8 mouse cellular contexts compared by ENCODE assay signal in the genomic region with DNA sequence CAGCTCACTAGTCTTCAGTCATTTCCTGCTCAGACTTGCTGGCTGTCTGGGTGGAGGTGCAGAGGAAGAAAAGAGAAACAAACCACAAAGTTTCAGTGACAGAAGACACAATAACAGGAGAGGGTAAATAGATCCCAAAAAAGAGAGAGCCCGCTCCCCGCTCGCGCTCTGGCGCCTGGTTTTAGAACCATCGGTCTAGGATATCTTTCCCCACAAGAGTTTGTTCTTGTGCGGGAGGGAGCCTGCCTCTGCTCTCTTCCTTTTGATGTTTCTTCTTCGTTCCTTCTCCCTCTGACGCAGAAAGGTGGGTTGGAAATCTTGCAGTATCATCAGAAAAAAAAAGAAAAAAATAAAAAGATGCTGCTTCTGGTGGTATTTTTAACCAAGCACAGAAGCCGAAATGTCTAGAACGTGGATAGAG.
A peak's percentile ranks its signal among the peaks of the same experiment; 100 is the strongest.
DNase-seq lines count a peak whose midpoint lies in the region; ATAC-seq lines count a peak whose summit lies in the region.

No protein-coding gene starts in this region.

- no peak for DNase-seq in embryonic facial prominence, embryonic 10.5 days (ENCODE audit: low spot score)
- DNase-seq in thymus, postnatal 25 days, result peak; percentile 72
- DNase-seq in kidney, postnatal 10 days, result no peak
- no peak for DNase-seq in gastrocnemius, postnatal 36 days

- peaks cover 67% of the 10 kb centered on the region for H3K4me1 ChIP-seq in megakaryocyte, embryonic 14.5 days
- peaks cover 66% of the 10 kb centered on the region for H3K4me1 ChIP-seq in embryonic facial prominence, embryonic 10.5 days
- H3K4me1 ChIP-seq in hindbrain, embryonic 12.5 days, result peaks cover 52% of the 10 kb centered on the region

- H3K27ac ChIP-seq in embryonic facial prominence, embryonic 10.5 days (replicated peaks), result peak overlapping the region; percentile 93
- peak overlapping the region; percentile 96 for H3K27ac ChIP-seq in hindbrain, embryonic 12.5 days
- H3K27ac ChIP-seq in macrophage, result peak overlapping the region; percentile 83

- H3K27me3 ChIP-seq in megakaryocyte, embryonic 14.5 days (replicated peaks), result no peaks in the 10 kb centered on the region
- H3K27me3 ChIP-seq in embryonic facial prominence, embryonic 10.5 days (replicated peaks; ENCODE audit: low read depth, poor library complexity, severe bottlenecking), result no peaks in the 10 kb centered on the region
- no peaks in the 10 kb centered on the region for H3K27me3 ChIP-seq in hindbrain, embryonic 12.5 days

- peak overlapping the region; percentile 89 for H3K4me3 ChIP-seq in megakaryocyte, embryonic 14.5 days (replicated peaks)
- H3K4me3 ChIP-seq in embryonic facial prominence, embryonic 10.5 days, result peak overlapping the region; percentile 58
- H3K4me3 ChIP-seq in hindbrain, embryonic 12.5 days, result peak overlapping the region; percentile 30
- peak overlapping the region; percentile 15 for H3K4me3 ChIP-seq in macrophage (ENCODE audit: inconsistent target)

- peaks cover 11% of the 10 kb centered on the region for H3K9me3 ChIP-seq in megakaryocyte, embryonic 14.5 days
- H3K9me3 ChIP-seq in embryonic facial prominence, embryonic 10.5 days, result 0 out of 2 replicates have a peak, but pooled peaks cover 6% of the 10 kb centered on the region
- no peaks in the 10 kb centered on the region; the same call in 1 of the 2 replicates for H3K9me3 ChIP-seq in hindbrain, embryonic 12.5 days (replicated peaks)

- H3K79me2 ChIP-seq in macrophage (ENCODE audit: inconsistent target), result no peaks in the 10 kb centered on the region

- no peak for ATAC-seq in megakaryocyte, adult 5-6 weeks (ENCODE audit: poor library complexity, severe bottlenecking)
- ATAC-seq in hindbrain, embryonic 12.5 days (ENCODE audit: low FRiP score), result no peak; the same call in 1 of the 2 replicates

- intact Hi-C loops in gastrocnemius, postnatal 36 days (cut with DNase I), result loop anchor here (5.0 kb wide), 1 partner anchor 102 kb away; no protein-coding TSS in a partner anchor

- peaks cover 3% of the 10 kb centered on the region for H3K36me3 ChIP-seq in megakaryocyte, embryonic 14.5 days (replicated peaks; ENCODE audit: low read length)
- H3K36me3 ChIP-seq in embryonic facial prominence, embryonic 10.5 days (replicated peaks), result no peaks in the 10 kb centered on the region
- H3K36me3 ChIP-seq in hindbrain, embryonic 12.5 days, result no peaks in the 10 kb centered on the region
- no peaks in the 10 kb centered on the region for H3K36me3 ChIP-seq in macrophage (ENCODE audit: inconsistent target)

- peak overlapping the region; percentile 51 for H3K9ac ChIP-seq in hindbrain, embryonic 12.5 days

- WGBS in embryonic facial prominence, embryonic 10.5 days, result under 1% methylated on average over 11 of the region's 11 CpGs
- WGBS in hindbrain, embryonic 12.5 days, result under 1% methylated on average over 11 of the region's 11 CpGs
- WGBS in macrophage (ENCODE audit: missing documents), result 22% methylated on average over 11 of the region's 11 CpGs

- H3K4me2 ChIP-seq in hindbrain, embryonic 12.5 days (replicated peaks), result peak overlapping the region; percentile 58

Comparison
In these comparisons a context has a peak if more than half of its experiments do, and no peak if none do; other contexts are left out.
1. H3K4me3 ChIP-seq: peak in every context shown above with its lines; median percentile 89 in megakaryocyte, embryonic 14.5 days; 58 in embryonic facial prominence, embryonic 10.5 days; 30 in hindbrain, embryonic 12.5 days; 15 in macrophage.